Mouse (Mus musculus) myocyte (in vitro differentiated cells): Measurements from ENCODE around the gene Coro2a.

Experiments used
- CEBPB ChIP-seq: IDR thresholded peaks from 2 replicates; pipeline ENCODE4 v1.6.1; 2011; ENCODE audit warnings: mild to moderate bottlenecking, moderate library complexity; ENCODE audit not compliant: poor library complexity, insufficient read depth, severe bottlenecking
- E2F4 ChIP-seq: IDR thresholded peaks from one replicate; pipeline ENCODE4 v1.6.1; 2011; ENCODE audit warnings: mild to moderate bottlenecking, control low read depth, moderate library complexity; ENCODE audit not compliant: insufficient read depth
- MAX ChIP-seq: IDR thresholded peaks from one replicate; pipeline ENCODE4 v1.6.1; 2011; ENCODE audit warnings: low read depth, mild to moderate bottlenecking, control low read depth
- MYOD1 ChIP-seq, 3 experiments: IDR thresholded peaks; one replicate each; pipeline ENCODE4 v1.6.1; 2011; ENCODE audit warnings: control low read depth in 2 of 3, low read depth in 2 of 3, mild to moderate bottlenecking in 2 of 3, moderate library complexity in 1 of 3; ENCODE audit not compliant: insufficient read length in 2 of 3, control insufficient read depth in 1 of 3
- MYOG ChIP-seq, 3 experiments: IDR thresholded peaks; one replicate each; pipeline ENCODE4 v1.6.1; 2011; ENCODE audit warnings: control low read depth in 2 of 3, low read depth in 2 of 3, mild to moderate bottlenecking in 2 of 3; ENCODE audit not compliant: insufficient read length in 2 of 3, control insufficient read depth in 1 of 3, insufficient read depth in 1 of 3
- POLR2A ChIP-seq: IDR thresholded peaks from one replicate; pipeline ENCODE4 v1.6.1; 2011; ENCODE audit warnings: low read depth, mild to moderate bottlenecking, control low read depth, moderate library complexity; ENCODE audit not compliant: insufficient read length
- POLR2AphosphoS2 ChIP-seq: IDR thresholded peaks from one replicate; pipeline ENCODE4 v1.6.1; 2011; ENCODE audit warnings: low read depth, control low read depth; ENCODE audit not compliant: insufficient read length
- TCF12 ChIP-seq: IDR thresholded peaks from one replicate; pipeline ENCODE4 v1.6.1; 2011; ENCODE audit warnings: mild to moderate bottlenecking, control low read depth; ENCODE audit not compliant: poor library complexity, insufficient read depth, severe bottlenecking
- USF1 ChIP-seq: IDR thresholded peaks from one replicate; pipeline ENCODE4 v1.6.1; 2011; ENCODE audit warnings: low read depth, mild to moderate bottlenecking, control low read depth, moderate library complexity

GRCm38 (mm10) chr4:46578228-46578627 is 23.8 kb downstream of the Coro2a start:
- TF ChIP-seq POLR2A: no peak
- TF ChIP-seq E2F4: no peak
- no peak for TF ChIP-seq MYOG (IDR thresholded peaks at IDR 0.05; ENCODE audit: control insufficient read depth in 1 of 3, insufficient read depth in 1 of 3, insufficient read length in 2 of 3, low read depth in 2 of 3)
- no peak for TF ChIP-seq POLR2AphosphoS2
- no peak for TF ChIP-seq MYOD1 (IDR thresholded peaks at IDR 0.05; ENCODE audit: control insufficient read depth in 1 of 3, insufficient read length in 2 of 3, low read depth in 2 of 3)
- no peak for TF ChIP-seq TCF12
- TF ChIP-seq MAX: no peak
- no peak for TF ChIP-seq USF1
- no peak for TF ChIP-seq CEBPB
